8 mouse cellular contexts compared by ENCODE assay signal in the genomic region with DNA sequence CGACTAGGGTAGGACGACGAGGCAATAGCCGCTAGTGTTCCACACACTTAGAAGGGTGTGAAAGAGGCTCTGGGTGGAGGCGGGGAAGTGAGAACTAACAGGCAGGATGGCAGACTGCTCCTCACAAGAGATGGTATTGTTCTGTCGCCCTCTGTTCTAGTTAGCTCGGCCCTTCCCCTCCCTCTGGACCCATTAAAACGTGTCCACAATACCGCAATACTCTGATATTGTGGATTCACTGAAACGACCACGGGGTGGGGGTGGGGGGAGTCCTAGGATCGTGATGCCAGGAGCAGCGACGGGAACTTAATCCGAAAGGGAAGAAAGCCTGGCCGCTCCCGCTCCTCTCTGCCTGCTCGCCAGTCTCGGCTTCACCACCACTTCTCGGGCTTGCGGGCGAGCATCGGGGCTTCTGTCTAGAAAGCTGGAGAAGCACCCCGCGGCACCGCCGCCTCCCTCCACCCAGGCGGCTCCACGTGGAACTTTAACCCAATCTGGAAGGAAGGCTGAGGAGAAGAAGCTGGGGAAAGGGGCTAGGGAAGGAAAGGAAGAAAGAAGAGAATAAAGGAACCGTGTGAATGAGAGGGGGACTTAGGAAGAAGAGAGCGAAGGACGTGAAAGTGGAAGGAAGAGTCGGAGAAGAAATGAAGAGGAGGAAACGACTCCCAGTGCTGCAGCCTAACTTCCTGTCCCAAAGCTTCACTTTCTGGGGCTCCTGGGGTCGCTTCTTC. TPM values are rescaled to one million over a fixed set of nuclear protein-coding genes. Genes with fewer than 3 reads are reported as not detected.
DNase-seq lines count a peak whose midpoint lies in the region; ATAC-seq and TF ChIP-seq lines count a peak whose summit lies in the region.

No protein-coding gene starts in this region.

- no peaks in the 10 kb centered on the region for H3K36me3 ChIP-seq in forebrain, embryonic 16.5 days (ENCODE audit: control insufficient read depth, insufficient read depth)
- H3K36me3 ChIP-seq in limb, embryonic 14.5 days (ENCODE audit: control insufficient read depth, insufficient read depth, low read length): no peaks in the 10 kb centered on the region
- no peaks in the 10 kb centered on the region for H3K36me3 ChIP-seq in neural tube, embryonic 13.5 days

- TF ChIP-seq POLR2A in limb, embryonic 14.5 days (IDR thresholded peaks at IDR 0.05; ENCODE audit: borderline replicate concordance, extremely low read depth, insufficient read depth, insufficient read length): no peak

- DNase-seq in kidney, postnatal 4 days: peak; percentile 34 to 56
- DNase-seq in kidney, postnatal 25 days: no peak
- DNase-seq in MN1 (ENCODE audit: low spot score): peak; percentile 63
- no peak for DNase-seq in limb, embryonic 14.5 days (ENCODE audit: low spot score)
- no peak for DNase-seq in adipocyte (ENCODE audit: low spot score)
- no peak for DNase-seq in gastrocnemius, adult 8-10 months (ENCODE audit: low spot score in 2 of 2)

- peak; percentile 34 for ATAC-seq in forebrain, embryonic 16.5 days
- ATAC-seq in limb, embryonic 14.5 days (ENCODE audit: low FRiP score, low read depth): no peak
- ATAC-seq in neural tube, embryonic 13.5 days (ENCODE audit: low read depth): no peak

- H3K4me3 ChIP-seq in forebrain, embryonic 16.5 days (replicated peaks; ENCODE audit: low read length): peak overlapping the region; percentile 38
- H3K4me3 ChIP-seq in limb, embryonic 14.5 days (replicated peaks; ENCODE audit: low read length): peak overlapping the region; percentile 48
- peak overlapping the region; percentile 32 for H3K4me3 ChIP-seq in neural tube, embryonic 13.5 days

- H3K4me1 ChIP-seq in forebrain, embryonic 16.5 days (replicated peaks; ENCODE audit: control insufficient read depth, insufficient read depth, low read length): peaks cover 43% of the 10 kb centered on the region
- H3K4me1 ChIP-seq in limb, embryonic 14.5 days (ENCODE audit: control insufficient read depth, insufficient read depth, low read length): peaks cover 18% of the 10 kb centered on the region
- H3K4me1 ChIP-seq in neural tube, embryonic 13.5 days (replicated peaks): peaks cover 41% of the 10 kb centered on the region

- H3K4me2 ChIP-seq in forebrain, embryonic 16.5 days (ENCODE audit: low read length): peak overlapping the region; percentile 61
- peak overlapping the region; percentile 55 for H3K4me2 ChIP-seq in limb, embryonic 14.5 days (replicated peaks; ENCODE audit: low read depth, low read length, severe bottlenecking)
- peak overlapping the region; percentile 52 for H3K4me2 ChIP-seq in neural tube, embryonic 13.5 days

- H3K27ac ChIP-seq in forebrain, embryonic 16.5 days (ENCODE audit: low read length): peak overlapping the region; percentile 47
- peak overlapping the region; percentile 72 for H3K27ac ChIP-seq in limb, embryonic 14.5 days (replicated peaks; ENCODE audit: low read depth, low read length)
- 0 out of 2 replicates have a peak overlapping the region, but pooled peaks have one; percentile 6 for H3K27ac ChIP-seq in neural tube, embryonic 13.5 days (replicated peaks)

- H3K9ac ChIP-seq in forebrain, embryonic 16.5 days (replicated peaks; ENCODE audit: low read depth, low read length): peak overlapping the region; percentile 42
- H3K9ac ChIP-seq in limb, embryonic 14.5 days (ENCODE audit: low read depth, low read length, severe bottlenecking): peak overlapping the region; percentile 63
- peak overlapping the region; percentile 52 for H3K9ac ChIP-seq in neural tube, embryonic 13.5 days

- no peaks in the 10 kb centered on the region for H3K9me3 ChIP-seq in forebrain, embryonic 16.5 days (ENCODE audit: control insufficient read depth, low read length)
- no peaks in the 10 kb centered on the region for H3K9me3 ChIP-seq in limb, embryonic 14.5 days (ENCODE audit: control insufficient read depth, low read length)
- H3K9me3 ChIP-seq in neural tube, embryonic 13.5 days: no peaks in the 10 kb centered on the region

- under 1% methylated on average over 35 of the region's 35 CpGs for WGBS in forebrain, embryonic 16.5 days
- WGBS in limb, embryonic 14.5 days: under 1% methylated on average over 35 of the region's 35 CpGs
- WGBS in neural tube, embryonic 13.5 days: under 1% methylated on average over 35 of the region's 35 CpGs

- H3K27me3 ChIP-seq in forebrain, embryonic 16.5 days (replicated peaks; ENCODE audit: control insufficient read depth, insufficient read depth, low read length): peaks cover 31% of the 10 kb centered on the region
- H3K27me3 ChIP-seq in limb, embryonic 14.5 days (ENCODE audit: control insufficient read depth, insufficient read depth, low read length): peaks cover 44% of the 10 kb centered on the region
- peaks cover 94% of the 10 kb centered on the region for H3K27me3 ChIP-seq in neural tube, embryonic 13.5 days

RNA-seq across cellular contexts. Expression of gene Lhx9, which starts 4.9 kb away (rescaled TPM):
- polyA plus RNA-seq in forebrain, embryonic 16.5 days (2015; fragmentation: Nextera tagmentation; extraction: Ambion mirVana): 8.5 and 17.0 TPM in 2 replicates
- polyA plus RNA-seq in limb, embryonic 14.5 days (2012; rRNA removed): 15.4 and 24.2 TPM in 2 replicates
- 11.9 and 14.8 TPM in 2 replicates for polyA plus RNA-seq in limb, embryonic 14.5 days (2014; fragmentation: Nextera tagmentation; extraction: Ambion mirVana)
- 4.1 and 4.6 TPM in 2 replicates for polyA plus RNA-seq in neural tube, embryonic 13.5 days (2015; fragmentation: Nextera tagmentation; extraction: Ambion mirVana)
- not detected for total RNA-seq in gastrocnemius, adult 8-10 months (2022)

RNA-seq across cellular contexts. Expression of gene 2310009B15Rik, which starts 13.1 kb away (rescaled TPM):
- 23.0 and 26.4 TPM in 2 replicates for polyA plus RNA-seq in forebrain, embryonic 16.5 days (2015; fragmentation: Nextera tagmentation; extraction: Ambion mirVana)
- polyA plus RNA-seq in limb, embryonic 14.5 days (2012; rRNA removed): 47.9 and 59.0 TPM in 2 replicates
- polyA plus RNA-seq in limb, embryonic 14.5 days (2014; fragmentation: Nextera tagmentation; extraction: Ambion mirVana): 48.1 and 50.4 TPM in 2 replicates
- 30.7 and 31.0 TPM in 2 replicates for polyA plus RNA-seq in neural tube, embryonic 13.5 days (2015; fragmentation: Nextera tagmentation; extraction: Ambion mirVana)
- 10 to 100 TPM; 15.9 to 19.9 (median 18.9) TPM for total RNA-seq in gastrocnemius, adult 8-10 months (2022)

Comparison
In these comparisons a context has a peak if more than half of its experiments do, and no peak if none do; other contexts are left out.
1. DNase-seq: peak in kidney, postnatal 4 days (2 of 2) and MN1 (single experiment); none in kidney, postnatal 25 days (0 of 2), limb, embryonic 14.5 days (single experiment), adipocyte (single experiment) and gastrocnemius, adult 8-10 months (0 of 2).
2. H3K27ac ChIP-seq: peak in every context shown above with its lines; median percentile 72 in limb, embryonic 14.5 days; 47 in forebrain, embryonic 16.5 days; 6 in neural tube, embryonic 13.5 days.
3. Peak in every context shown above with its lines, with median percentiles within 50 percentile points of each other: H3K4me2 ChIP-seq, H3K4me3 ChIP-seq and H3K9ac ChIP-seq.